Mouse (Mus musculus) c-Kit-positive CD71-positive TER-119-negative erythroid progenitor cells, embryonic 14.5 days (primary cell): ENCODE measurements around the gene Acoxl.
"Not testable (repeated sequence)": the region's sequence is repeated elsewhere in the genome, so short reads cannot be mapped to it uniquely, and the experiment has no call there.

Source experiments
- DNase-seq: peaks from one replicate; pipeline ENCODE4 v3.0.0-alpha.2; 2013; ENCODE audit warnings: low read depth

Acoxl gene

DNA sequence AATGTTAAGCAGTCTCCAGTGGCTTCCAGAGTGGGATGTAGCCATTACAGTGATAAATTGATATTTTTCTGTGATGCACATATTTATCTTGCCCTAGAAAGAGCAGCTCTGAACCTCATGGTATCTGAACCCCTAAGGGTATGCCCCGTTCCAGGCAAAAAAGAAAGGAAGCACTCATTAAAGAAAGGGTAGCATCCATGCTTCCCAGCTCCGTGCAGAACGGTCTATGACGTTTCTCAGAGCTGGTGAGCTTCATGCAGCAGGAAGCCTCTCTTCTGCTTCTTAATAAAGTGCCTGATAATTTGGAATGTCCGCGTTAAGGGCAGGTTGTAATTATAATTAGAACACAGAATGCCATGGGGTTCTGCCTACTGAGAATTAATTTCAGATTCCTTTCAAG, 240.6 kb downstream of the Acoxl start:
- no peak for DNase-seq

DNA sequence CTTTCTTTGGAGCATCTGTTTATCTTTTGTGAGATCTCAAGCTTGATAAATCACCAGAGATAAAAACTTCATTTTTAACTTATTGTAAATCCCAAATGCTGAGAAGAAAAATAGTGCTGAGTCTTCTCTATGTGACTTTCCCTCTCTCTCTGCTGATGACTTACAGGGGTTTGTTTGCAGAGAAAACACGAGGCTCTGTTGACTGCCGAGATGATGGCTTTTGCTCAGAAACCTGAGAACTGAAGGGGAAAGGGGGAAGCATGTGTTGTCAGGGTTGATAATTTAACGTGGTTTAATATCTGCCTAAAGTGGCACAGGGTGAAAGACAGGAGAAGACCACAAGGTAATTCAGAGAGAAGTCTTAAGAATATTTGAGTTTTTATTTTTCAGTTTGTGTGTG, 245.2 kb downstream of the Acoxl start:
- DNase-seq = no peak

- DNase-seq = peak; percentile 51
Observed at GRCm38 (mm10) chr2:128084607-128085006, 245.9 kb downstream of the Acoxl start.

- no peak for DNase-seq
Observed at GRCm38 (mm10) chr2:128085481-128085880, 246.8 kb downstream of the Acoxl start.

DNA sequence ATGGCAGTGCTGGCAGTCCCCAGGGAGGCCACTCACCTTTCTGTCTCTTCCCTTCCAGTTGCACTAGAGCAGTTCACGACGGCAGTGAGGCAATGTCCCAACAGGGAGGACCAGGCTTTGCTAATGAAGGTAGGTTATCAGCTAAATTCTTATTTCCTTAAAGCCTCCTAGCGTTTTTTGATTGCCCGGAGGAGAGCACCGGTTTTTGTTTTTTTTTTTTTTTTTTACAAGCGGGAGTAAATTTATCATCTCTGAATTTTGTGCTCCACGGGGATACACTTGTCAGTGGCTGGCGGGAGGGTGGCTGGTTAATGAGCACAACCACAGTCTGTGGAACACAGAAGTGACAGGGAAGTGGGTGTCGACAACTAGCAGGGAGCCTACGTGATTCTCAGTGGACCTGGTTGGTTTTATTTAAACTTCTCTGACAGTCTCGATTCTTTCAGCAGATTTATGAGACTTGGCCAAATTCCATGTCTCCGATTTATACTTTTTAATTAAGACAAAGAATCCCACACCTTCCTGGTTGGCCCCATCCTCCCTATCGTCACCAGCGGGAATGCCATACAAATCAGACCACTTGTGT, 247.7 kb downstream of the Acoxl start:
- no peak for DNase-seq

DNA sequence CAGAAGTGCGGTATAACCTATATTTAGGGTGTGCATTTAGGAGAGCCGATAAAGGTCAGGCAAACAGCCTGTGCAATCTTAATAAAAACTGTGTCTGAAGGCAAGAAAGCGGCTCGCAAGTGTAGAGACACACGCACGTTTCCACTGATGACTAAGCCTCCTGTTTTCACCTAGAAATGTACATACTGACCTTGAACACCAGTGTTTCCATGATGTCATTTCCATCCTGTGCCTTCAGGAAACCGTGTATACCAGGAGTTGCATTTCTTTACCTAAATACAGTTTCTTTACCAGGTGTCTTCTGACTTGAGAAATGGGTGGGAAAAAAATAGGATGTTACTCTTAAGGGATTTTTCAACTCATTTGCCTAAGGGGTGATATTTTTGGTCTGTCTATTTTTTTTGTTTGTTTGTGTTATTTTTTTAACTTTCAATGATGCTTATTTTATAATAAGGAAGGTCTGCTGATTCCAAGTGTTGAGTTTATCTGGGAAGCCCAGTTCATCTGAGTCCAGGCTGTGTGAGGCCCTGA, 248.4 kb downstream of the Acoxl start:
- DNase-seq = no peak

GRCm38 (mm10) chr2:128087798-128088545, 249.3 kb downstream of the Acoxl start:
- no peak for DNase-seq

GRCm38 (mm10) chr2:128090283-128090885, 251.7 kb downstream of the Acoxl start:
- no peak for DNase-seq

- no peak for DNase-seq
Observed at GRCm38 (mm10) chr2:128091431-128092369, 253.0 kb downstream of the Acoxl start.

- DNase-seq = no peak
Observed at GRCm38 (mm10) chr2:128092451-128092850, 253.8 kb downstream of the Acoxl start.

- DNase-seq = no peak
Observed at GRCm38 (mm10) chr2:128094196-128094595, 255.5 kb downstream of the Acoxl start.

DNA sequence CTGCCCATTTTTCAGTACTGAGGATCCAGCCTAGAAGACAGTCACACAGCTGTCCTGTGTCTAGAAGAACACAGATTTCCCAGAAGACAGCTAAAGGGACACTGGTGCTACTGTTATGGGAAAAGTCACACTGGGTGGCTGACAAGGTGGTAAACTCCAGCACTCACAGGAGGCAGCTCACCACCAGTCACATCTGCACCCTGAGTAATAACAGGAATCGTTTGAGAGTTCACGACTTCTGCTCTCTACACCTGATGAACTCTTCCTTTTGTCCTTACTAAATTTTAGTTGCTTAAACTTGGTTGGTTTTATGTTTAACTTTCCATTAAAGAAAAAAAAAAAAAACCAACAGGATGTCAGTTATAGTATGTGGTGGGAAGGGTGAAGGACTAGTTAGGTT, 255.9 kb downstream of the Acoxl start:
- no peak for DNase-seq

- no peak for DNase-seq
Observed at GRCm38 (mm10) chr2:128095270-128095669, 256.6 kb downstream of the Acoxl start.

- DNase-seq = no peak
Observed at GRCm38 (mm10) chr2:128096070-128096469, 257.4 kb downstream of the Acoxl start.

- DNase-seq = not testable (repeated sequence)
Observed at GRCm38 (mm10) chr2:128098118-128098517, 259.4 kb downstream of the Acoxl start.

GRCm38 (mm10) chr2:128102086-128102485, 263.4 kb downstream of the Acoxl start:
- DNase-seq = no peak

- DNase-seq = no peak
Observed at GRCm38 (mm10) chr2:128104815-128105214, 266.1 kb downstream of the Acoxl start.

DNA sequence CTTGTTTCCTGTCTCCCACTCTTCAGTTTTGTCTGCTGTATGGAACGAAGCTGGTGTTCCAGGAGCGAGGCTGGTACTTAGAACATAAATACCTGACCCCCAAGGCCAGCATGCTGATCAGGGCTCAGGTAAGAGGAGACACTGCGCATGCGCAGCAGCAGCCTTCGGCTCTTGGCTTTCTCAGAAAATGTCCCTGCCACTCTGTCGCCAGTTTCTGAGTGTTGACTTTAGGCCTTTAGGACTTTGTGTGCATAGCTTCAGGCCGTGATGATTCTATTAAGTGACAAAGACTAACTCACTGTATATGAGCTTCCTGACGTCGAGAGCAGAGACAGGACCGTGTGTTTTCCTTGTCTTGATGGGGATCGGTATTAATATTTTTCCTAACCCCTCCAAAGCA, 267.0 kb downstream of the Acoxl start:
- no peak for DNase-seq

GRCm38 (mm10) chr2:128111537-128111936, 272.9 kb downstream of the Acoxl start:
- DNase-seq = no peak

- no peak for DNase-seq
Observed at GRCm38 (mm10) chr2:128114621-128115020, 275.9 kb downstream of the Acoxl start.

DNA sequence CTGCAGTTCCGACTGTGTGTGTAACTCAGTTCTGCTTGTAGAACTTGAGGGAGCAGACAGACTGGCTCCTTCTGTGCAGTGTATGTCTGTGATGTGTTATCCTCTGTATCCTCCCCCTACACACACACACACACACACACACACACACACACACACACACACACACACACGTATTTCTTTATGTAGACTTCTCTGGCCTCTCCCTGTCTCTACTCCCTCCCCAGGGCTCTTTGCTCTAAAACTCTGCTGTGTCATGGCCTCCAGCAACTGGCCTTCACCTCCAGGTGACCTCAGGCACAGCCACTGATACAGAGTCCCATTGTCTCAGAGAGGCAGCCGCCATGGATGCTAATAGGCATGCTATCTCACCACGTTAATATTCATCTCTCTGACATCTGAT, 276.9 kb downstream of the Acoxl start:
- DNase-seq = no peak

- DNase-seq = no peak
Observed at GRCm38 (mm10) chr2:128117605-128118004, 278.9 kb downstream of the Acoxl start.
